Mouse (Mus musculus) central nervous system, embryonic 14 days (tissue): ENCODE data around the gene Vmn1r44. TPM values are rescaled to one million over a fixed set of nuclear protein-coding genes. Genes with fewer than 3 reads are reported as not detected.

Experiments
- polyA plus RNA-seq: library from polyadenylated mRNA; depleted of rRNA; stranded (reverse); fragments of >200 nt; gene quantifications from 2 replicates; pipeline ENCODE4 v1.2.3, GENCODE M21; 2012; rRNA removed

Gene Vmn1r44
- polyA plus RNA-seq: not detected in 2 replicates

GRCm38 (mm10) chr6:89883360-89883759 is at the start of gene Vmn1r44:
Gene Vmn1r44 (plus strand): TSS chr6:89883660.

GRCm38 (mm10) chr6:89876313-89876712 is 7.1 kb upstream of the Vmn1r44 start, which contains the start of the genes Vmn1r42 and Vmn1r43:
Gene Vmn1r42 (minus strand): TSS chr6:89876413.
Gene Vmn1r43 (minus strand): TSS chr6:89876413.

GRCm38 (mm10) chr6:89940498-89940897 is 57.0 kb downstream of the Vmn1r44 start, which contains the start of gene Vmn1r45:
Gene Vmn1r45 (minus strand): TSS chr6:89940598.

Other genes with a start within 250 kb of the Vmn1r44 start
- 9.3 and 9.5 TPM in 2 replicates for gene Txnrd3, start 239.7 kb upstream of the Vmn1r44 start, polyA plus RNA-seq
- gene Vmn1r40, start 176.1 kb upstream of the Vmn1r44 start, polyA plus RNA-seq: not detected in 2 replicates
- not detected in 2 replicates for gene Vmn1r41, start 142.9 kb upstream of the Vmn1r44 start, polyA plus RNA-seq
- not detected in 2 replicates for gene Vmn1r42, start 7.2 kb upstream of the Vmn1r44 start, polyA plus RNA-seq
- not detected in 2 replicates for gene Vmn1r43, start 7.2 kb upstream of the Vmn1r44 start, polyA plus RNA-seq
- not detected in 2 replicates for gene Vmn1r45, start 56.9 kb downstream of the Vmn1r44 start, polyA plus RNA-seq
- gene Vmn1r46, start 85.7 kb downstream of the Vmn1r44 start, polyA plus RNA-seq: not detected in 2 replicates
- not detected in 2 replicates for gene Vmn1r47, start 132.5 kb downstream of the Vmn1r44 start, polyA plus RNA-seq
- gene Vmn1r48, start 153.2 kb downstream of the Vmn1r44 start, polyA plus RNA-seq: not detected in 2 replicates
- gene Vmn1r49, start 194.8 kb downstream of the Vmn1r44 start, polyA plus RNA-seq: not detected in 2 replicates
- gene Vmn1r50, start 217.8 kb downstream of the Vmn1r44 start, polyA plus RNA-seq: not detected in 2 replicates
- gene Vmn1r51, start 238.9 kb downstream of the Vmn1r44 start, polyA plus RNA-seq: not detected in 2 replicates